Mouse (Mus musculus) olfactory bulb, adult 2 months (tissue): Measurements from ENCODE around the gene Ndufaf3.

Experiments
- CTCF ChIP-seq: fragments of 200-500 bp; IDR thresholded peaks from 2 replicates; pipeline ENCODE4 v1.5.1; 2012; ENCODE audit warnings: low read depth, mild to moderate bottlenecking, low read length, moderate library complexity; ENCODE audit not compliant: insufficient read depth
- POLR2A ChIP-seq: fragments of 200-500 bp; IDR thresholded peaks from 2 replicates; pipeline ENCODE4 v1.6.1; 2012; ENCODE audit warnings: mild to moderate bottlenecking, low read depth, low read length, moderate library complexity; ENCODE audit not compliant: insufficient read depth

- TF ChIP-seq POLR2A, result peak; percentile 81
- no peak for TF ChIP-seq CTCF
These were observed 11.5 kb upstream of the Ndufaf3 start, which contains the start of gene Wdr6 for GRCm38 (mm10) chr9:108578545-108579343.
